Mouse (Mus musculus): ENCODE measurements at regions not wholly inside any gene's neighbourhood (a gene's known extent, or its start where the extent isn't known, plus 50 kb on each side); places are given as distances from the start of the nearest gene placed in this dataset.

DNA sequence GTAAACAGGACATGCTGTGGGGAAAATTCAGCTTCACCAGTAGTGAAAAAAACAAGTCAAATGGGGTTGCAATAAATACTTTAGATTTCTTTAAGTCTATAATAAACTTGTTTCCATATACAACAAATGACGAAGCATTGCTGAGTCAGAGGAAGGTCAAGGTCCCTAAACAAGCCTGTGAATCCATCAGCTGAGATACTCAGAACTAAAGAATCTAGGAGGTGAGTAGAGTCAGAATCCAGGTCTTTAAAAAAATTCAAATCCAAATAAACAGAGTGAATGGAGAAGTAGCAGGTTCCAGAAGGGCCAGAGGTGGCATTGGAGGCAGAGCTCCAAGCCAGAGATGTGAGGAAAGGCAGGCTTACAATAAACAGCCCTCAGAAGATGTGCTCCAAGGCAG, 2301.1 kb upstream of the Gm7489 start:
- TF ChIP-seq CTCF (IDR thresholded peaks at IDR 0.05; ENCODE audit: control insufficient read depth, insufficient read depth, insufficient read length): no peak
- no peak for TF ChIP-seq USF1 (IDR thresholded peaks at IDR 0.05; ENCODE audit: low read depth)
- TF ChIP-seq MYOD1 (IDR thresholded peaks at IDR 0.05; ENCODE audit: control insufficient read depth, insufficient read length, low read depth): no peak
- TF ChIP-seq MYOG (IDR thresholded peaks at IDR 0.05; ENCODE audit: control insufficient read depth, extremely low read depth, insufficient read length): no peak
- no peak for TF ChIP-seq MAX (IDR thresholded peaks at IDR 0.05)
- no peak for TF ChIP-seq CEBPB (IDR thresholded peaks at IDR 0.05; ENCODE audit: low read depth)
- TF ChIP-seq FOSL1 (IDR thresholded peaks at IDR 0.05; ENCODE audit: insufficient read depth, low read length, poor library complexity, severe bottlenecking): no peak
